Mouse (Mus musculus) MEL (cell line): Measurements from ENCODE around the gene Fam217b. TPM values are rescaled to one million over a fixed set of nuclear protein-coding genes. Genes with fewer than 3 reads are reported as not detected.

ENCODE experiments used
- DNase-seq: peaks from one replicate; pipeline ENCODE4 v3.0.0; 2011; ENCODE audit warnings: low read depth, low spot score
- H3K27ac ChIP-seq: 2 replicates; pipeline ENCODE4 v1.5.1; 2012; ENCODE audit warnings: low read depth, mild to moderate bottlenecking, control low read depth, low read length, moderate library complexity; ENCODE audit not compliant: control insufficient read depth
- H3K27me3 ChIP-seq, 2 experiments: fragments of 150-350 bp in 1 of 2; sonication (generic) in 1 of 2; 2 replicates each; pipeline ENCODE4 v1.6.1; 2012; ENCODE audit warnings: low read length in 2 of 2, mild to moderate bottlenecking in 2 of 2, improper control_type of control experiment in 1 of 2, moderate library complexity in 1 of 2; ENCODE audit not compliant: insufficient read depth in 2 of 2, control insufficient read depth in 1 of 2
- H3K36me3 ChIP-seq, 2 experiments: 2 replicates each; pipeline ENCODE4 v1.6.1; 2012 to 2014; ENCODE audit warnings: low read length in 2 of 2, improper control_type of control experiment in 1 of 2, inconsistent platforms in 1 of 2, mild to moderate bottlenecking in 1 of 2; ENCODE audit not compliant: insufficient read depth in 2 of 2, control insufficient read depth in 1 of 2
- H3K4me1 ChIP-seq, 2 experiments: fragments of 150-350 bp in 1 of 2; sonication (generic) in 1 of 2; 2 replicates each; pipeline ENCODE4 v1.6.1; 2012; ENCODE audit warnings: low read length in 2 of 2, improper control_type of control experiment in 1 of 2, mild to moderate bottlenecking in 1 of 2; ENCODE audit not compliant: insufficient read depth in 2 of 2, control insufficient read depth in 1 of 2
- H3K4me3 ChIP-seq, 2 experiments: fragments of 150-350 bp in 1 of 2; sonication (generic) in 1 of 2; 2 replicates each; pipeline ENCODE4 v1.5.1; 2012; ENCODE audit warnings: low read depth in 2 of 2, low read length in 2 of 2, mild to moderate bottlenecking in 2 of 2, moderate library complexity in 2 of 2, control low read depth in 1 of 2, improper control_type of control experiment in 1 of 2; ENCODE audit not compliant: control insufficient read depth in 1 of 2, insufficient read depth in 1 of 2
- H3K79me2 ChIP-seq: 2 replicates; pipeline ENCODE4 v1.6.1; 2012; ENCODE audit warnings: mild to moderate bottlenecking, low read length, moderate library complexity; ENCODE audit not compliant: control insufficient read depth, poor library complexity, insufficient read depth
- H3K9ac ChIP-seq: 2 replicates; pipeline ENCODE4 v1.6.1; 2012; ENCODE audit warnings: low read depth, mild to moderate bottlenecking, control low read depth, low read length, moderate library complexity; ENCODE audit not compliant: control insufficient read depth, poor library complexity, severe bottlenecking
- H3K9me3 ChIP-seq: fragments of 150-350 bp; sonication (generic); replicated peaks from 2 replicates; pipeline ENCODE4 v1.6.1; 2012; ENCODE audit warnings: mild to moderate bottlenecking, low read length, improper control_type of control experiment, moderate library complexity; ENCODE audit not compliant: insufficient read depth
- BHLHE40 ChIP-seq: IDR thresholded peaks from 2 replicates; pipeline ENCODE4 v1.6.1; 2012; ENCODE audit warnings: low read depth, mild to moderate bottlenecking, inconsistent platforms, low read length, improper control_type of control experiment, borderline replicate concordance
- CTCF ChIP-seq, 3 experiments: IDR thresholded peaks in 2 of 3; conservative IDR thresholded peaks in 1 of 3; 2 replicates each; pipeline ENCODE4 v1.5.1; 2011 to 2012; ENCODE audit warnings: low read length in 3 of 3, low read depth in 2 of 3, mild to moderate bottlenecking in 2 of 3, improper control_type of control experiment in 1 of 3, inconsistent platforms in 1 of 3, mixed read lengths in 1 of 3, moderate library complexity in 1 of 3; ENCODE audit not compliant: control insufficient read depth in 1 of 3, insufficient read depth in 1 of 3, poor library complexity in 1 of 3, severe bottlenecking in 1 of 3
- E2F4 ChIP-seq: IDR thresholded peaks from 2 replicates; pipeline ENCODE4 v1.6.1; 2011; ENCODE audit warnings: low read depth, low read length, improper control_type of control experiment, borderline replicate concordance
- ETS1 ChIP-seq: IDR thresholded peaks from 2 replicates; pipeline ENCODE4 v1.6.1; 2012; ENCODE audit warnings: low read depth, mild to moderate bottlenecking, inconsistent platforms, low read length, improper control_type of control experiment, moderate library complexity
- HCFC1 ChIP-seq: IDR thresholded peaks from 2 replicates; pipeline ENCODE4 v1.6.1; 2012; ENCODE audit warnings: low read depth, mild to moderate bottlenecking, inconsistent platforms, low read length, improper control_type of control experiment, moderate library complexity
- MAFK ChIP-seq: IDR thresholded peaks from 2 replicates; pipeline ENCODE4 v1.6.1; 2011; ENCODE audit warnings: low read depth, mild to moderate bottlenecking, low read length, improper control_type of control experiment, borderline replicate concordance
- MAX ChIP-seq: IDR thresholded peaks from 2 replicates; pipeline ENCODE4 v1.6.1; 2011; ENCODE audit warnings: low read length, improper control_type of control experiment
- MAZ ChIP-seq: IDR thresholded peaks from 2 replicates; pipeline ENCODE4 v1.6.1; 2012; ENCODE audit warnings: low read depth, mild to moderate bottlenecking, inconsistent platforms, low read length, improper control_type of control experiment
- MXI1 ChIP-seq: IDR thresholded peaks from 2 replicates; pipeline ENCODE4 v1.6.1; 2011; ENCODE audit warnings: mild to moderate bottlenecking, low read depth, low read length, improper control_type of control experiment
- NELFE ChIP-seq: IDR thresholded peaks from 2 replicates; pipeline ENCODE4 v1.6.1; 2011; ENCODE audit warnings: low read depth, low read length, improper control_type of control experiment
- POLR2AphosphoS2 ChIP-seq: IDR thresholded peaks from 2 replicates; pipeline ENCODE4 v1.6.1; 2011; ENCODE audit warnings: low read length, improper control_type of control experiment
- POLR2AphosphoS5 ChIP-seq: IDR thresholded peaks from 2 replicates; pipeline ENCODE4 v1.6.1; 2012; ENCODE audit warnings: low read depth, borderline replicate concordance, mild to moderate bottlenecking, inconsistent platforms, low read length, moderate library complexity, mixed read lengths
- RAD21 ChIP-seq: IDR thresholded peaks from 2 replicates; pipeline ENCODE4 v1.6.1; 2011; ENCODE audit warnings: mild to moderate bottlenecking, low read depth, low read length, improper control_type of control experiment
- SIN3A ChIP-seq: IDR thresholded peaks from 2 replicates; pipeline ENCODE4 v1.6.1; 2012; ENCODE audit warnings: low read length, improper control_type of control experiment, inconsistent platforms
- SMC3 ChIP-seq: IDR thresholded peaks from 2 replicates; pipeline ENCODE4 v1.6.1; 2011; ENCODE audit warnings: low read depth, low read length, improper control_type of control experiment
- TAL1 ChIP-seq: IDR thresholded peaks from 2 replicates; pipeline ENCODE4 v1.6.1; 2012; ENCODE audit warnings: mild to moderate bottlenecking, inconsistent platforms, low read length, moderate library complexity, mixed read lengths
- UBTF ChIP-seq: IDR thresholded peaks from 2 replicates; pipeline ENCODE4 v1.6.1; 2012; ENCODE audit warnings: low read depth, mild to moderate bottlenecking, inconsistent platforms, low read length, improper control_type of control experiment, moderate library complexity, borderline replicate concordance; ENCODE audit not compliant: insufficient read depth
- ZC3H11A ChIP-seq: IDR thresholded peaks from 2 replicates; pipeline ENCODE4 v1.6.1; 2012; ENCODE audit warnings: low read depth, mild to moderate bottlenecking, inconsistent platforms, low read length, improper control_type of control experiment
- ZKSCAN1 ChIP-seq: IDR thresholded peaks from 2 replicates; pipeline ENCODE4 v1.6.1; 2012; ENCODE audit warnings: low read depth, mild to moderate bottlenecking, inconsistent platforms, low read length, improper control_type of control experiment, moderate library complexity
- polyA plus RNA-seq, 2 experiments: library from polyadenylated mRNA; stranded (reverse) in 1 of 2; unstranded in 1 of 2; fragments of >175 nt in 1 of 2; fragments of >200 nt in 1 of 2; gene quantifications; 2 replicates each; pipeline versions ENCODE4 v1.2.1 to v1.2.4; 2012; ENCODE audit warnings: low replicate concordance in 2 of 2, low read depth in 1 of 2; ENCODE audit not compliant: insufficient read length in 2 of 2, insufficient read depth in 1 of 2, missing spikeins in 1 of 2
- total RNA-seq: library from RNA; depleted of rRNA; stranded (reverse); fragments of 300-350 nt; gene quantifications from 2 replicates; pipeline ENCODE4 v1.2.3, GENCODE M21; 2012; rRNA removed

Fam217b gene
- total RNA-seq: not detected in 2 replicates
- polyA plus RNA-seq: not detected

GRCm38 (mm10) chr2:178414261-178415149 lies at the start of gene Fam217b, which contains the start of gene Ppp1r3d:
Gene Fam217b (plus strand): TSS chr2:178414524.
Gene Ppp1r3d (minus strand): TSS chr2:178414472.
- no peak within 1 kb of the TSS for H3K9ac ChIP-seq
- no peaks in the 10 kb centered on the region for H3K4me1 ChIP-seq
- H3K27me3 ChIP-seq: no peaks in the 10 kb centered on the region
- no peak within 1 kb of the TSS for H3K4me3 ChIP-seq
- H3K79me2 ChIP-seq: no peaks in the 10 kb centered on the region
- no peaks in the 10 kb centered on the region for H3K36me3 ChIP-seq
- H3K27ac ChIP-seq: no peak within 1 kb of the TSS
- no peak for DNase-seq
- no peaks in the 10 kb centered on the region for H3K9me3 ChIP-seq
- no peak for TF ChIP-seq MAFK

- no peak for DNase-seq
- TF ChIP-seq CTCF (IDR thresholded peaks at IDR 0.05 in 2 of 3, conservative IDR thresholded peaks at IDR 0.05 in 1 of 3; ENCODE audit: control insufficient read depth in 1 of 3, insufficient read depth in 1 of 3, low read depth in 2 of 3, low read length in 3 of 3, poor library complexity in 1 of 3, severe bottlenecking in 1 of 3) (peak in 2 of 3 experiments; percentile 15 to 28; a peak in 2 of 6 replicates), SMC3 (no peak)
- H3K9me3 ChIP-seq: no peaks in the 10 kb centered on the region
- no peaks in the 10 kb centered on the region for H3K4me1 ChIP-seq
- no peaks in the 10 kb centered on the region for H3K36me3 ChIP-seq
- no peaks in the 10 kb centered on the region for H3K79me2 ChIP-seq
- no peak within 1 kb of the TSS for H3K27ac ChIP-seq
- H3K27me3 ChIP-seq: no peaks in the 10 kb centered on the region
- no peak within 1 kb of the TSS for H3K4me3 ChIP-seq
- H3K9ac ChIP-seq: no peak within 1 kb of the TSS
Observed at GRCm38 (mm10) chr2:178407053-178407815, 7.1 kb upstream of the Fam217b start, which contains the start of gene Sycp2. Gene Sycp2 (minus strand): TSS chr2:178407685.

- Histone ChIP-seq H3K9ac (no peak overlapping the region), H3K9me3 (no peaks in the 10 kb centered on the region), H3K79me2 (no peaks in the 10 kb centered on the region), H3K4me1 (no peaks in the 10 kb centered on the region), H3K4me3 (no peak overlapping the region), H3K36me3 (no peaks in the 10 kb centered on the region), H3K27ac (no peak overlapping the region), H3K27me3 (no peaks in the 10 kb centered on the region)
- TF ChIP-seq TAL1: no peak
- no peak for TF ChIP-seq SIN3A
- no peak for TF ChIP-seq MXI1
- no peak for TF ChIP-seq MAX
- TF ChIP-seq RAD21: no peak
- no peak for TF ChIP-seq POLR2AphosphoS5
- no peak for TF ChIP-seq E2F4
- no peak for TF ChIP-seq BHLHE40
- no peak for TF ChIP-seq HCFC1
- no peak for TF ChIP-seq SMC3
- no peak for TF ChIP-seq MAZ
- no peak for TF ChIP-seq POLR2AphosphoS2
- no peak for TF ChIP-seq ZKSCAN1
- TF ChIP-seq ETS1: no peak
- TF ChIP-seq UBTF: no peak
- no peak for TF ChIP-seq ZC3H11A
- TF ChIP-seq NELFE: no peak
- no peak for DNase-seq
Observed at GRCm38 (mm10) chr2:178409024-178409423, 5.3 kb upstream of the Fam217b start.
